Mouse (Mus musculus): ENCODE data around the gene Zer1.

DNA sequence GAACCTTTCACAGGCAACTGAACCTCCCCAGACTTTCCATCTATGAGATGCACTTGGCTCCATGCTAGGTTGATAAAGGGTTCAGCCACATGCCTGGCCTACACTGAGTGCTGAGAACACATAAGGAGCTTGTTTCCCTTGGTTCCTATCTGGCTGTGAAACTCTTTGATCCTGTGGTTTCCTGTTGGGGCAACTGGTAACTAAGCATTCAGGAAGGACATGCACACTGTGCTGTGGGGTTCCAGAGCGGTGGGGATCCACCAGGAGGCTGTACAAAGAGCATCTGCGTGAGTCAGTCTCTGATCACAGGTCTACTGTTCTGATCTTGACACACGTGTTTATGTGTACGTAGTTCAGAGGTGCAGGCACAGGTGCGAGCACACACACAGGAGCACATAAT, 11.8 kb downstream of the Zer1 start:
- no peak for TF ChIP-seq CTCF (conservative IDR thresholded peaks at IDR 0.05 in 1 of 2, IDR thresholded peaks at IDR 0.05 in 1 of 2; ENCODE audit: low read depth in 2 of 2, low read length in 2 of 2)
- TF ChIP-seq KAT2A (IDR thresholded peaks at IDR 0.05; ENCODE audit: insufficient replicate concordance, low read length) = no peak
- no peak for TF ChIP-seq TCF12 (IDR thresholded peaks at IDR 0.05; ENCODE audit: low read depth, low read length)
- no peak for TF ChIP-seq HCFC1 (IDR thresholded peaks at IDR 0.05; ENCODE audit: low read depth, low read length)
- no peak for TF ChIP-seq TBP (conservative IDR thresholded peaks at IDR 0.05; ENCODE audit: low read depth, low read length)
- no peak for TF ChIP-seq MAFK (IDR thresholded peaks at IDR 0.05; ENCODE audit: insufficient replicate concordance, low read length)
- no peak for TF ChIP-seq CHD1 (IDR thresholded peaks at IDR 0.05; ENCODE audit: low read depth, low read length)
- TF ChIP-seq NELFE (IDR thresholded peaks at IDR 0.05; ENCODE audit: low read depth, low read length) = no peak
- TF ChIP-seq USF2 (conservative IDR thresholded peaks at IDR 0.05; ENCODE audit: low read depth, low read length) = no peak
- no peak for TF ChIP-seq SMC3 (IDR thresholded peaks at IDR 0.05; ENCODE audit: low read depth, low read length)

All from CH12.LX (cell line).